Mouse (Mus musculus): ENCODE data around the gene Calu.
"Not testable (repeated sequence)": the region's sequence is repeated elsewhere in the genome, so short reads cannot be mapped to it uniquely, and the experiment has no call there.

The Calu gene

GRCm38 (mm10) chr6:29347665-29348370 lies at the start of gene Calu:
Gene Calu, plus strand, starts transcription at chr6:29348069.
- in situ Hi-C loops (cut with MboI; ENCODE audit: low pct_unique_long_range_greater_than_20kb in 1 of 2, low sequenced_read_pairs in 2 of 2, unreplicated experiment in 1 of 2) = no loop called here

GRCm38 (mm10) chr6:29299112-29299511 lies 48.8 kb upstream of the Calu start:
- in situ Hi-C loops (cut with MboI; ENCODE audit: low pct_unique_long_range_greater_than_20kb in 1 of 2, low sequenced_read_pairs in 2 of 2, unreplicated experiment in 1 of 2) = no loop called here

GRCm38 (mm10) chr6:29303251-29303650 lies 44.6 kb upstream of the Calu start:
- in situ Hi-C loops (cut with MboI; ENCODE audit: low pct_unique_long_range_greater_than_20kb in 1 of 2, low sequenced_read_pairs in 2 of 2, unreplicated experiment in 1 of 2) = no loop called here

GRCm38 (mm10) chr6:29303726-29304125 lies 44.1 kb upstream of the Calu start:
- in situ Hi-C loops (cut with MboI; ENCODE audit: low pct_unique_long_range_greater_than_20kb in 1 of 2, low sequenced_read_pairs in 2 of 2, unreplicated experiment in 1 of 2) = no loop called here

GRCm38 (mm10) chr6:29305462-29305861 lies 42.4 kb upstream of the Calu start:
- in situ Hi-C loops (cut with MboI; ENCODE audit: low pct_unique_long_range_greater_than_20kb in 1 of 2, low sequenced_read_pairs in 2 of 2, unreplicated experiment in 1 of 2) = no loop called here

- in situ Hi-C loops (cut with MboI; ENCODE audit: low pct_unique_long_range_greater_than_20kb in 1 of 2, low sequenced_read_pairs in 2 of 2, unreplicated experiment in 1 of 2) = no loop called here
These were observed 38.8 kb upstream of the Calu start for GRCm38 (mm10) chr6:29308846-29309605.

GRCm38 (mm10) chr6:29313690-29314202 lies 34.1 kb upstream of the Calu start:
- in situ Hi-C loops (cut with MboI; ENCODE audit: low pct_unique_long_range_greater_than_20kb in 1 of 2, low sequenced_read_pairs in 2 of 2, unreplicated experiment in 1 of 2) = no loop called here

- in situ Hi-C loops (cut with MboI; ENCODE audit: low pct_unique_long_range_greater_than_20kb in 1 of 2, low sequenced_read_pairs in 2 of 2, unreplicated experiment in 1 of 2) = no loop called here
These were observed 30.6 kb upstream of the Calu start for GRCm38 (mm10) chr6:29317286-29317685.

GRCm38 (mm10) chr6:29317941-29318340 lies 29.9 kb upstream of the Calu start:
- in situ Hi-C loops (cut with MboI; ENCODE audit: low pct_unique_long_range_greater_than_20kb in 1 of 2, low sequenced_read_pairs in 2 of 2, unreplicated experiment in 1 of 2) = no loop called here

GRCm38 (mm10) chr6:29318879-29319278 lies 29.0 kb upstream of the Calu start, which contains the start of gene Fam71f1:
Gene Fam71f1, plus strand, starts transcription at chr6:29319140.
- in situ Hi-C loops (cut with MboI; ENCODE audit: low pct_unique_long_range_greater_than_20kb in 1 of 2, low sequenced_read_pairs in 2 of 2, unreplicated experiment in 1 of 2) = no loop called here

GRCm38 (mm10) chr6:29321586-29321985 lies 26.3 kb upstream of the Calu start:
- in situ Hi-C loops (cut with MboI; ENCODE audit: low pct_unique_long_range_greater_than_20kb in 1 of 2, low sequenced_read_pairs in 2 of 2, unreplicated experiment in 1 of 2) = no loop called here

GRCm38 (mm10) chr6:29322147-29322546 lies 25.7 kb upstream of the Calu start:
- in situ Hi-C loops (cut with MboI; ENCODE audit: low pct_unique_long_range_greater_than_20kb in 1 of 2, low sequenced_read_pairs in 2 of 2, unreplicated experiment in 1 of 2) = no loop called here

- in situ Hi-C loops (cut with MboI; ENCODE audit: low pct_unique_long_range_greater_than_20kb in 1 of 2, low sequenced_read_pairs in 2 of 2, unreplicated experiment in 1 of 2) = no loop called here
These were observed 25.1 kb upstream of the Calu start for GRCm38 (mm10) chr6:29322735-29323134.

GRCm38 (mm10) chr6:29326961-29327360 lies 20.9 kb upstream of the Calu start:
- in situ Hi-C loops (cut with MboI; ENCODE audit: low pct_unique_long_range_greater_than_20kb in 1 of 2, low sequenced_read_pairs in 2 of 2, unreplicated experiment in 1 of 2) = no loop called here

- in situ Hi-C loops (cut with MboI; ENCODE audit: low pct_unique_long_range_greater_than_20kb in 1 of 2, low sequenced_read_pairs in 2 of 2, unreplicated experiment in 1 of 2) = no loop called here
These were observed 18.4 kb upstream of the Calu start for GRCm38 (mm10) chr6:29329514-29329913.

- in situ Hi-C loops (cut with MboI; ENCODE audit: low pct_unique_long_range_greater_than_20kb in 1 of 2, low sequenced_read_pairs in 2 of 2, unreplicated experiment in 1 of 2) = not testable (repeated sequence)
These were observed 1.4 kb upstream of the Calu start for GRCm38 (mm10) chr6:29346512-29346911.

- in situ Hi-C loops (cut with MboI; ENCODE audit: low pct_unique_long_range_greater_than_20kb in 1 of 2, low sequenced_read_pairs in 2 of 2, unreplicated experiment in 1 of 2) = no loop called here
These were observed 680 bp upstream of the Calu start for GRCm38 (mm10) chr6:29347189-29347588.

GRCm38 (mm10) chr6:29348371-29348724 lies 479 bp downstream of the Calu start:
- in situ Hi-C loops (cut with MboI; ENCODE audit: low pct_unique_long_range_greater_than_20kb in 1 of 2, low sequenced_read_pairs in 2 of 2, unreplicated experiment in 1 of 2) = no loop called here

- in situ Hi-C loops (cut with MboI; ENCODE audit: low pct_unique_long_range_greater_than_20kb in 1 of 2, low sequenced_read_pairs in 2 of 2, unreplicated experiment in 1 of 2) = no loop called here
These were observed 3.7 kb downstream of the Calu start for GRCm38 (mm10) chr6:29351613-29352012.

GRCm38 (mm10) chr6:29352816-29353215 lies 4.9 kb downstream of the Calu start:
- in situ Hi-C loops (cut with MboI; ENCODE audit: low pct_unique_long_range_greater_than_20kb in 1 of 2, low sequenced_read_pairs in 2 of 2, unreplicated experiment in 1 of 2) = no loop called here
